Mouse (Mus musculus): ENCODE measurements around the gene Cux1.
"Not testable (repeated sequence)": the region's sequence is repeated elsewhere in the genome, so short reads cannot be mapped to it uniquely, and the experiment has no call there.

The Cux1 gene

DNA sequence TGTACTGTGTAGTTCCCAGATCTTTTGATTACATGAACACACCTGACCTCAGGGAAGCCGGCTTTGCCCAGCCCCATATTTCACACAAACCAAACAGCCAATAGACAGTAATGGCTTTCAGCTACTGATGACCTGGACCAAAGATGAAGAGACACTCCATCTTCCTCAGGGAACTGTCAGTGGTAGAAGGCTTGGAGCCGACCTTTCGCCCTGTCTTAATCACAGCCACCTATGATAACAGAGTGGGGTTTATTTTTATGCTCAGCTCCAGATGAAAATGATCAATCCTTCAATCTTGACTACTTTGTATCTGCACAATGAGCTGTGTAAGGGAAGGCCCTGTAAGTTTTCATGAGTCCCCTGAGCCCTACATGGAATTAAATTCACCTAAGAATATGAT lies 93.2 kb downstream of the Cux1 start:
- DNase-seq (ENCODE audit: low read depth, low spot score) = no peak

DNA sequence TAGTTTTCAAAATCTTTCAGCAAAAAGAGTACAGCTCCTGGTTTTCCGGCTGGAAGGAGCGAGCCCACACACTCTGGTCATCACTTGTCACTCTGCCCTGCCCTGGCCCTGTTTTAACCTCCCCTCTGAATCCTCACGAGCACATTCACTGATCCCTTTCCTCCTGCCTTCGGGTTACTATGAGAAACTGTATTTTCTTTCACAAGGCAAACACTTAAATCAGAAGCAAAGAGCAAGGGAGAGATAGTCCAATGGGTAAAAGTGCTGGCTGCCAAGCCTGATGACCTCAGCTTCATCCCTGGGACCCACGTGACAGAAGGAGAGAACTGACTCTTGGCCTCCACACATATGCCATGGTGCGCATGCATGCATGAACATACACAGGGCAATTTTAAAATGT lies 94.0 kb downstream of the Cux1 start:
- DNase-seq (ENCODE audit: low read depth, low spot score) = no peak

DNA sequence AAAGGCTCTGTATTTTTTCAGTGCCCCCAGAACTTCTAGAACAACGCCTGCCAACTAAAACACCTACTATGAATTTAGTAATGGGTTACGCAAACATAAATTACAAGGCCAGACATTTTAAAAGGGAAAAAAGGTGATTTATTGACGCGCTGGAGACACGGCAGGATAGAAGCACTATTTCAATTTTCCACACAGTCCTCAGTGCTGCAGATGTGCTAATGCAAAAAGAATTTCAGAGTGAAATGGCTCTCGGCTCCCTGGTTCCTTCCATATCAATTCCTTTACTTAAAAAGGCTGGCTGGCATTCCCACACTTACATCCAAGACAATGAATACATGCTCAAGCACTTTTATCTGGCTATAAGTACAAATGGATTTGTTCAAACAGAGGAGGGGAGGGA lies 94.4 kb downstream of the Cux1 start:
- no peak for DNase-seq (ENCODE audit: low read depth, low spot score)

DNA sequence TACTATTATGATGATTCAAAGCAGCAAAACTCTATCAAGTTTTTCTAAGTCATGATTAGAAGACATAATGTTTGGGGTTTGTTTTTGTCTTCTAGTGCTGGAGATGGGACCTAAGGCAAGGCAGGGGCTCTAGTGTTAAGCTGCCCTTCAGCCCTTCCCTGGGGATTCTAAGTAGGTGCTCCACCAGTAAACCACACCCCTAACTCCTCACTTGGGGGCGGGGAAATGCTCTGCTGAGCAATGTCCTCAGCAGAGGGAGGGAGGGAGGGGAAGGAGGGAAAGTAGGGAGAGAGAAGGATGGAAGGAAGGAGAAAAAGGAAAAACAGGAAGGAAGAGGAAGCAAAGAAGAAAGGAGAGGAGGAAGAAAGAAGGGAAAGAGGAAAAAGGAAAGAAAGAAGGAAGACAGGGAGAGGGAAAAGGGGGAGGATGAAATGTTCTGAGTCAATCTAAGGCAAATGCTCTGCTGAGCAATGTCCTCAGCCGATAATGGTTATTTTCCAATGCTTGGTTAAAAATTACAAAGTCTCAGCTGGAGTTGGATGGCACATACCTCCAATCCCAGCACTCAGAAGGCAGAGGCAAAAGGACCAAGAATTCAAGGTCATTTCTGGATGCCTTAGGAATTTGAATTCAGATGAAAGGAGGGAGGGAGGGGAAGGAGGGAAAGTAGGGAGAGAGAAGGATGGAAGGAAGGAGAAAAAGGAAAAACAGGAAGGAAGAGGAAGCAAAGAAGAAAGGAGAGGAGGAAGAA lies 96.1 kb downstream of the Cux1 start:
- DNase-seq (ENCODE audit: low read depth, low spot score) = not testable (repeated sequence)

DNA sequence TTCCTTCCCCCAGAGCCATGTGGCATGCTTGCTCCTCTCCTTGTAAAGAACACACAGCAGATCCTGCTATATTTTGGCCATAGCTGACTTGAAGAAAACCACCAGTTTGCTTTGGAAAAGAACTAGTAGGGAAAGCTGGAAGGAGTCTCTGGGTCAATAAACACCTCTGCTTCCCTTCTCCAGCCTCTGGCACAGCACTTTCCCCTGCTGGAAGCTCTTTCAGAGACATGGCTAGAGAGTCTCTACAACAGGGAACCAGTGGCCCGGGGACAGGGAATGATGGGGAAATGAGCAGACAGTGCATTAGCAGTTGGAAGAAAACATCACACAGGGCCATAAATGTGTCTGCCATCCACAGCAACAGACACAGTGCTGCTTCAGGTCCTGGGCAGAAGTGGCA lies 98.0 kb downstream of the Cux1 start:
- DNase-seq (ENCODE audit: low read depth, low spot score) = no peak

DNA sequence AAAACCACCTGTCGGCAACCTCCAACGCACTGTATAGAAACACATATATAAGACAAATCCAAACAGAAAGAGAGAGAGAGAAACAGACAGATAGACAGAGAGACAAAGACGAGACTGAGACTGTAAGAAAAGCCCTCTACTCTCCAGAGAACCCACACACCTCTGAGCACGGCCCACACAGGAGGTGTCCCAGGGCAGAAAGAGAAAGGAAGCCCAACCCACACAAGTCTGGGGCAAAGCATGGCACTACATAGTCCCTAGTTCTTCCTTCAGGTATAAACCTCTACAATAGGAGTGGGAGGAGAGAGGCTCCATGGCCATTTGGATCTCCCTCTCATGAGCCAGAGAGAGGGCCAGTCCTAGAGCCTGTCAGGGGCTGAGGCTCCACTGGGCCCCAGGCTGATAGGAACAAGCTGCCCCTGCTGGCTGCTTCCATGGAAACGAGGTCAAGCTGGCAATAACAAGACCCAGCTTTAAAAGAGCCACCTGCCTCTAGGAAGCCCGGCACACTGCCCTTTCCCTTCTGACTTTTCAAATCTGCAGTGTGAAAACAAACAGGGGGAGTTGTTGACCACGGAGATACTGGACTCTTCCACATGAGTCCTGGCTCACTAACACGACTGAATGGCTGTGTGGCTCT lies 99.8 kb downstream of the Cux1 start:
- DNase-seq (ENCODE audit: low read depth, low spot score) = no peak

DNA sequence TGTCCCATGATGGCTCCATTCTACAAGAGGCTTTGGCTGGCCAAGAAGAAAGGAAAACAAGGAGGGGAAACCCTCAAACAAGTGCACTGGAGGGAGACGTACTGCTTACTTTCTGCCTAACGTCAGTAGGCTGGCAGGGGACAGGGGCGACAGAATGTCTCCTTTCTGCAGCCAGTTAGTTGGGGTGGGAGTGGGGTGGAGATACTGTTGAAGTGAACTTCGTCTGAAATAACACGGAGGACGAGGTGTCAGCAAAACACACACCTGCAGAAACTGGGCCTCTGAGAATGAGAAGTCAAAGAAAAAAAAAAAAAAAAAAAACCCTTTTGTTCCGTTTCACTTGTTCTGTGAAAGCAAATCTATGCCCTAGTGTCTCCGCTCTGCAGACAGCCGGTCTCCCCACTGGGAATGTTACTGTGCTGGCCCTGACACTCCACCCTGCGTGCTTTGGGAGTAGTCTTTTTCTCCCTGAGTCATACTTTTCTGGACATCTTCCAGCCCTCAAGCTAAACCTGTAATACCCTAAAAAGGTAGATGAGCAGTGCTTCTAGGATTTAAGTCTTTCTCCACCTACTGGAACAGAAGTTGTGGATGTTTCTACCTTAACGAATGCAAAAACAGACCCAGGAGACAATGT lies 101.4 kb downstream of the Cux1 start:
- DNase-seq (ENCODE audit: low read depth, low spot score) = peak; percentile 79

DNA sequence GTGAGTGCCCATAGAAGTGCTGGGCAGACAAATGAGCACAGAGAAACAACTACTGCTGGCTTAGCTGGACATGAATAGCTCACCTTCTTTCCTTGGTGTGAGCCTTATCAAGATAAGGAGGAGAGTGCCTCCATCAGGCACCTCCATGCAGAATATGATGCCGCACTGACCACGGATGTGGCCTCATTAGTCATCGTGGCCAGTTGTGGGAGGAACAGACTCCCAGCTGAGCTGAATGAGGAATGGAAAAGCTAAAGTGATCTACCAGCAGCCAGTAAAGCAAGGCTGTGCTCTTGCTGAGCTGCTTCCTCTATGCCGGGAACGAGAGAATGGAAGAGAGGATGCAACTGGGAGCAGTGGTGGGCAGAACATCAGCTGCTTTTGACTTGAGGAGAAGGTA lies 101.9 kb downstream of the Cux1 start:
- DNase-seq (ENCODE audit: low read depth, low spot score) = no peak

DNA sequence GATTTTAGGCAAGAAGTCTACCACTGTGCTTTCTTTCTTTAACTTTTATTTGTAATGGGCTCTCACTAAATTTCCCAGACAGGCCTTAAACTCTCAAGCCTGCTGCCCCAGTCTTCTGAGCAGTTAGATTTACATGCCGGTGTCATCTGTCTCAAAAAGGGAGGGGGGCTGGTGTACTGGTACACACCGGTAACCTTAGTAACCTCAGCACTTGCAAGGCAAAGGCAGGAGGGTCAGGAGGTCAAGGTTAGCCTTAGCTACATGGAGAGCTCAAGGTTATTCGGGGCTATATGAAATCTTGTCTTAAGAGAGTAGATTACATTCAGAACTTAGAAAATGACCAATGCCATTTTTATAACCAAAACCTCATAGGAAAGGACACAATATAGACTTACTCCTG lies 102.4 kb downstream of the Cux1 start:
- no peak for DNase-seq (ENCODE audit: low read depth, low spot score)

DNA sequence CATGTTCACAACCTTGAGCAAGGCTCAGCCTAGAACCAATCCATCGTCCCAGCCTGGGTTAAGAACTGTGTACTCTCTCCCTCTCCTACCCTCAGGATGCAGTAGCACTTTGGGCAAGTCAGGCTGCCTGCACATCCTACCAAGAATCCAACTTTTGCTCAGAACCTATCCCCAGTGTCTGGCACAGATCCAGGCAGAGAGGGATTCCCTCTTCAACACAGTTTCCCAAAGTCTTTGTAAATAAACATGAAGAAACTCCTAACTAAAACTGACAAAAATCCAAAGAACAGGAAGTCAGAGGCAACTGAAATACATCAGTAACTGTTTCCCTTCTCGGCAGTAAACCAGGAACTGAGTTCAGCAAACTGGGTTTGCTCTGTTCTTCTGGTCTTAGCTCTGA lies 103.2 kb downstream of the Cux1 start:
- no peak for DNase-seq (ENCODE audit: low read depth, low spot score)

DNA sequence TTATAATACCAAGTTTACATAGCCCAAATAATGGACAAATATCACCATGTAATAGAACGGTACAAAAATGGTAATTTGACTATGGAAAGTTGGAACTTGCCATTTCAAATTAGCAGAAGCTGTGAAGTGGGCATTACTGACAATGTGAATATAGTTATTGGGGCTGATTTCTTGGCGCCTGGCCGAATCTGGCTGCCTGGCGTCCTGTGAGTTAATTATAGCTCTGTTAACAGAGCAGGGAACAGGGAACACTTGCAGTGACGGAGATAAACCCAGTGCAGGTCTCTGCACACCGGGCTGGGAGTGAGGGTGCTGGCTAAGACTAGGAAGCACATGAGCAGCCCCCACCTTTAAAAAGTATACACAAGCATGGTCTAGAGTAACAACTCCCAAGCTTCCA lies 104.7 kb downstream of the Cux1 start:
- DNase-seq (ENCODE audit: low read depth, low spot score) = no peak

DNA sequence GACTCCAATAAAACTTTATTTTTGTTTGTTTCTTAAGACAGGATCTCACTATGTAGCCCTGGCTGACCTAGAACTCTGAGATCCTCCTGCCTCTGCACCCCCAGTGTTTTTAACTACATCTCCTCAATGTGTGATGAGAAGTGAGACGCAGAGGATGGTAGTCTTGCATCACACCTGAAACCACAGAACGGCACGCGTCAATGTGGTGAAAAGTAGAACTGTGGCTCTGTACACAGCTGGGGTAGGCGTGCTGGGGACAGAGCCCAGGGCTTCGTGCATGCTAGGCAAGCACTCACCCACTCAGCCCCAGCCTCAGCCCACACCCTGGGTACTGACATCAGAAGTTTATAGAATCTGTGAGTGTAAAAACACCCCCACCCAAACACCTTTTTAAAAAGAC lies 107.4 kb downstream of the Cux1 start:
- peak; percentile 33 for DNase-seq (ENCODE audit: low read depth, low spot score)

DNA sequence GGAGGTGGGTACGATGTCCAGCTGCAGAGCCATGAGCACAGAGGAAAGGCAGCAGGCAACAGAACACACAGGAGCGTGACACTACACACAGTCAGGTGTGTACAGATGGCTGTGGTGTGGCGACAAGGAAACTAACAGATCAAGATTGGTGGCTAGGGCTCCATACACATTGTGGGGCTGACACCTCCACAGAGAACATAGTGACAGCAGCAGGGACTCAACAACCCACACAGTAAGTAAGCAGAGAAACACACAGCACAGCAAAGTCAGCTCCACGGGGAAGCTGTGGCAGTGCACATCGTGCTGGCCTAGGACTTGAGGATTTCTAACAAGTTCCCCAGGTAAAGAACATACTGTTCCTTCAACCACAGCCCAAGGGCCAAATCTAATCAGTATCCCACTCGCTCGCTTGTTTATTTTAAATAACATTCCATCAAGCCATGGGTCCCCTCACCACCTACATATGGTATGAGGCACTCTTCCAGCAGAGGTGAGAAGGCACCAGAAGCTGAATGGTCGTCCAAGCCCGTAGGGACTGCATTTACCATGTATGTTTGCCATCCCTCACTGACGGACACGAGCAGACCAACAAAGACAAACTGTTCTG lies 108.3 kb downstream of the Cux1 start:
- no peak for DNase-seq (ENCODE audit: low read depth, low spot score)

DNA sequence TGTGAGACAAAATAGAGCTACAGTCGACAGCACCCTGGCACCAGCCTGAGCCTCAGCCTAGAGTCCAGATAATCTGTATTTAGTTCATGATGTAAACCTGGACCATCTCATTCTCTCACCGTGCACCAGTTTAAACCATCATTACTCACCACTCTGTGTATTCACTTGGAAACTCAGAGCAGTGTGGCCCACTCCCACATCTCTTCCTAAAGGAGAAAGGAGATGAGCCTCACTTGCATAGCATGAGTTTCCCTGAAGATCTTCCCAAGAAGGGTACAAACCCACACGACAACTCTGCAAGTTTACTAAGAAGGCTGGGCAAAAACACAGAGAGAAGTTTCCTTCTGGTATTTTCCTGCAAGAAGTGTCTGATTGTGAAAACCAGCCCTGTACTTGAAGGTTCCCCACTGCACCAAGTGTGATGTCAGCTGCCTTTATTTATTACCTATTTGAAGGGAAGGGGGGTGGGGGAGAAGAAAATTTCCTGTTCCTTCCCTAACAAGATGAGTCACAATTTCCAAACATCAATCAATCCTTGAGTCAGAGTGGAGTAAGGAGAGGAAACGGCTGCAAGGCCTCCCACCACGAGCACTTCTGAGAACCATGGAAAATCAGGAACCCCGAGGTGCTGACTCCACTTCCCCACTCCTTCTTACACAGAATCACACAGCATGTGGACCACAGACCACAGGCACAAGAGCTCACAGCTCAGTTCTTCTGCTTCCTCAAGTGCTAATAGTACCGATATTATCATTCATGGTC lies 109.0 kb downstream of the Cux1 start:
- DNase-seq (ENCODE audit: low read depth, low spot score) = no peak

DNA sequence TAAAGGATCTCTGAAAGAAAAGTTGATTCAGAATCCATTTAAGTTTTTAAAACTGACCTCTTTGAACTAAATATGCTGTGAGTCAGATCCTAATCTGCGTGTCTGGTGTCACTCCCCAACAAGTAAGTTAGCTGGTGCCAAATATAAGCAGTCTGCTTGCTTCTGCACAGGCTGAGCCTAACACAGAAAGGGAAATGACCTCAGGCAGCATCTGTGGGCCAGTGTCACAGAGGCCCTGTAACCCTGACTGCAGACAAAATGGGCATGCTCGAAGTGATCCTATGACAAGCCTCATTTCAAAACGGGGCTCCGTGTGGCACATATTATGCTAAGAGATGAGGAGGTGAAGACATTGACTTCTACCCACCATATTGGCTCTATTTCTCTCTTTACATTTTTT lies 110.9 kb downstream of the Cux1 start:
- no peak for DNase-seq (ENCODE audit: low read depth, low spot score)

DNA sequence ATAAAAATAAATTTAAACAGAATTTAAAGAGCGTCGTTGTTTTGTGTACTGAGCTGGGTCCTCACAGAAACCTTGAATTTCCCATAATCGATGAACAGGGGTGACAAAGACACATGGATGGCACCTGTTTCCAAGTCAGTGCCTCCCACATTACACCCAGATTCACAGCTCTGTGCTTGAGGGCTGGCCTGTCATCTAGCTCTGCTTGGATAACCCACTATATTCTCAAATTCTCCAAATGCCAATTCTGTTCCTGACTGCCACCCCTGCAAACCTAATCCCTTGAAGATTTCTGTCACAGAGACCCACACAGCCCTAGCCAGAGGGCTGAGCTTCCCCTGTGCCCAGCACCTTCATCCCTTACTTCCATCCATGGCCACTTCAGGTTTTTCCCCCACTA lies 114.6 kb downstream of the Cux1 start:
- no peak for DNase-seq (ENCODE audit: low read depth, low spot score)

DNA sequence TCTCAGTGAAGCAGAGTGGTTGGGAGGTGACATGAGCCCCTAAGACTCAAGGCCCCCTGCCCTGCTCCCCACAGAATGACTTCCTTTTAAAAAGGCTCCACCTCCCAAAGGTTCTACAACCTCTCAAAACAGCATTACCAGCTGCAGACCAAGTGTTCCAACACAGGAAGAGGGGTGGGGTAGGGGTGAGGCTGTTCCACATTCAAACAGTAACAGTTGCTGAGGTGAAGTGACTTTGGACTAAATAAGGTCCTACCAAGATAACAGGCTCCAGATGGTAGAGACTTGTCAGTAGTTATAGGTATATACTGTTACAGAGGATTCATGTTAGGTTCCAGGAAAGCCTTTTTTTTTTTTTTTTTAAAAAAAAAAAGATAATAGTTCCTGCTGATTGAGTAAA lies 117.5 kb downstream of the Cux1 start:
- no peak for DNase-seq (ENCODE audit: low read depth, low spot score)

DNA sequence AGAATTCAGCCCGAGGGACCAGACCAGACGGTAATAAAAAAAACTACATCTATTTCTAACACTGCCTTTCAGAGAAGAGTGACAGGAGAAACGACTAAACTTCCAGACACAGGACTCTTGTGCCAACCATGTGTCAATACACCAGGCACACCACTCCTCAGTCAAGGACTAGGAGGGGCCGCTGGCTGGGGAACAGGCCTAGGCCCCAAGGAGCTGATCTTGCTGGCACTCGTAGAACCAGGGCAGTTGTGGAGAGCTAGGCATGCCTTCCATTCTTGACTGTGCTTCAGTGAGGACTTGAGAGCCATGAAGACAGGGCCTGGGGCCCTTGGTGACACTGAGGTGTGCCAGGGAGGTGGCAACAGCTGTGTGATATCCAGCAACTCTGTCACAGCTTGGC lies 121.3 kb downstream of the Cux1 start:
- no peak for DNase-seq (ENCODE audit: low read depth, low spot score)

DNA sequence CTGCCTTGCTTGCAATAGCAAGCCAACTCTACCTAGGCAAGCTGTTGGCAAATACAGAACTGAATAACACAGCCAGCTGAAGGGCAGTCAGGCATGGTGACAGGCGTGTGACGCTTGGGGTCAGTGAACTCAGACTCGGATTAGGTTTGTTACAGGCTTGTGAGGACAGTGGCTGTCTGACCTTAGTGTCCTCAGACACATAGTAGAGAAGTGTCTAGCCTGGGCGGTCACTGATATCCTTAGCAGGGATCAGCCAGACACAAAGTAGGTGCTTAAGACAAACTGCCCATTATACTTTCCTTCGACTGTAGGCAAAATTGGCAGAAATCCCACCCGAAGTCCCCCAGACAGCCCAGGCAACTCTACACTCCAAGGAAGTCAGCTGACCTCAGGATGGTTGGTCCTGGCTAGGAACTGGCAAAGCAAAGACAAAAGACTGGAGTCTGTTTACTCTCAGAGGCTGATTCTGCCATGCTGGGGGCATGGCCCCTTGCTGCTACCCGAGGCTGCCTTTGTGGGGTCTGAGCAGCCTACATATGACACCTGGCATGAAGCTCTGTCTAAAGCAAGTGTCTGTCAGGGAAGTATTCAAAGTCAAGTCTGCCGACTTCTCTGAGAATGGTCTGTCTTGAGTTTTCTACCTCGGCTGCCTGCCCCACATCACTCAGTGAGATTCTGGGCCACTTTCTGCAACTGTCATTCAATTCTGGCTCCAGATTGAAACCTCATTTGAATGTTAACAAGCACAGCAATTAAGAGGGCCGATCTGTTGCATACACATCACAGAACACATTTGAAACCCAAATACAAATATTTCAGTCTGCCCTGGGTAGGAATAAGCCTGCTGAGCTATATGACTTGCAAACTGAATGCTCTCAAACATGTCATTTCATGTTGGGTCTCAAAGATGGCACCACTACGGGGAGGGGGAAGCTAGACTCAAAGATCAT lies 124.8 kb downstream of the Cux1 start:
- peak; percentile 72 for DNase-seq (ENCODE audit: low read depth, low spot score)

DNA sequence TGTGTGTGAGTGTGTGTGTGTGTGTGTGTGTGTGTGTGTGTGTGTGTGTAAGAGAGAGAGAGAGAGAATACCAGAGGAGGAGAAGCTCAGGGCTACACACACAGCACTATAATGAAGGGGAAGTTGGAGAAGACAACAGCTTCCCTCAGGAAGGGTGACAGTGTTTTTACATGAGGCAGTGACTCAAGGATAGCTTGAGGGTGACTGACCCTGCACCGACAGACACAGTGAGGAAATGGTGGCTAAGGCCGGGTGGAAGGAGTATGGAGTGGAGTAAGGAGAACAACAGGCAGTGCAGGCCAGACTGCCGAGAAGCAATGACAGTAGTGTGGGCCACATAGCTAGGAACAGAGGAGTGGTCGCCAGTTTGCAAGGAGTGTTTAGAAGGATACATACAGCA lies 137.6 kb downstream of the Cux1 start:
- no peak for DNase-seq (ENCODE audit: low read depth, low spot score)
